Mouse (Mus musculus): ENCODE data around the gene Rxfp4. TPM values are rescaled to one million over a fixed set of nuclear protein-coding genes. Genes with fewer than 3 reads are reported as not detected.

The Rxfp4 gene
- total and polyA plus RNA-seq, 2 experiments from 2014 or later: not detected

- Histone ChIP-seq H3K4me2 (ENCODE audit: low read depth) (no peak overlapping the region), H3K27ac (ENCODE audit: low read depth, low read length) (0 out of 2 replicates have a peak overlapping the region, but pooled peaks have one; percentile 15), H3K9ac (no peak overlapping the region), H3K4me1 (ENCODE audit: insufficient read depth) (no peaks in the 10 kb centered on the region), H3K27me3 (ENCODE audit: insufficient read depth, low read length) (no peaks in the 10 kb centered on the region), H3K4me3 (ENCODE audit: low read depth, low read length) (no peak overlapping the region), H3K36me3 (ENCODE audit: insufficient read depth) (peaks cover 82% of the 10 kb centered on the region), H3K9me3 (ENCODE audit: low read length) (no peaks in the 10 kb centered on the region)
- DNase-seq (no peak), ATAC-seq (no peak)
- 87% methylated on average over 8 of the region's 8 CpGs for WGBS
- TF ChIP-seq CTCF (IDR thresholded peaks at IDR 0.05; ENCODE audit: low read depth): no peak
Observed at GRCm38 (mm10) chr3:88636555-88636986, 16.4 kb downstream of the Rxfp4 start.

GRCm38 (mm10) chr3:88635506-88636275, 17.3 kb downstream of the Rxfp4 start:
- H3K27ac ChIP-seq (ENCODE audit: low read depth, low read length): no peak overlapping the region
- no peak for TF ChIP-seq CTCF (IDR thresholded peaks at IDR 0.05; ENCODE audit: low read depth)
- no peaks in the 10 kb centered on the region for H3K9me3 ChIP-seq (ENCODE audit: low read length)
- no peak overlapping the region for H3K9ac ChIP-seq
- ATAC-seq: no peak
- H3K36me3 ChIP-seq (ENCODE audit: insufficient read depth): peaks cover 89% of the 10 kb centered on the region
- no peak for DNase-seq
- no peaks in the 10 kb centered on the region for H3K27me3 ChIP-seq (ENCODE audit: insufficient read depth, low read length)
- no peak overlapping the region for H3K4me3 ChIP-seq (ENCODE audit: low read depth, low read length)
- H3K4me1 ChIP-seq (ENCODE audit: insufficient read depth): no peaks in the 10 kb centered on the region
- H3K4me2 ChIP-seq (ENCODE audit: low read depth): no peak overlapping the region
- WGBS: 94% methylated on average over 19 of the region's 19 CpGs

- no peak overlapping the region for H3K4me3 ChIP-seq (ENCODE audit: low read depth, low read length)
- no peaks in the 10 kb centered on the region for H3K4me1 ChIP-seq (ENCODE audit: insufficient read depth)
- H3K36me3 ChIP-seq (ENCODE audit: insufficient read depth): peaks cover 87% of the 10 kb centered on the region
- TF ChIP-seq CTCF (IDR thresholded peaks at IDR 0.05; ENCODE audit: low read depth): no peak
- H3K4me2 ChIP-seq (ENCODE audit: low read depth): no peak overlapping the region
- H3K27me3 ChIP-seq (ENCODE audit: insufficient read depth, low read length): no peaks in the 10 kb centered on the region
- H3K27ac ChIP-seq (ENCODE audit: low read depth, low read length): no peak overlapping the region
- H3K9me3 ChIP-seq (ENCODE audit: low read length): no peaks in the 10 kb centered on the region
- no peak for ATAC-seq
- DNase-seq: no peak
- H3K9ac ChIP-seq: no peak overlapping the region
- 94% methylated on average over 10 of the region's 10 CpGs for WGBS
Observed at GRCm38 (mm10) chr3:88633056-88633455, 19.9 kb downstream of the Rxfp4 start.

- TF ChIP-seq CTCF (IDR thresholded peaks at IDR 0.05; ENCODE audit: low read depth): peak; percentile 65
- DNase-seq (no peak), ATAC-seq (peak; percentile 58; the same call in 1 of the 2 replicates)
- no peak overlapping the region for H3K4me3 ChIP-seq (ENCODE audit: low read depth, low read length)
- no peak overlapping the region for H3K4me2 ChIP-seq (ENCODE audit: low read depth)
- H3K4me1 ChIP-seq (ENCODE audit: insufficient read depth): no peaks in the 10 kb centered on the region
- peaks cover 81% of the 10 kb centered on the region for H3K36me3 ChIP-seq (ENCODE audit: insufficient read depth)
- 79% methylated on average over 12 of the region's 12 CpGs for WGBS
- no peaks in the 10 kb centered on the region for H3K27me3 ChIP-seq (ENCODE audit: insufficient read depth, low read length)
- no peak overlapping the region for H3K27ac ChIP-seq (ENCODE audit: low read depth, low read length)
- no peak overlapping the region for H3K9ac ChIP-seq
- H3K9me3 ChIP-seq (ENCODE audit: low read length): no peaks in the 10 kb centered on the region
Observed at GRCm38 (mm10) chr3:88631921-88632587, 20.9 kb downstream of the Rxfp4 start.

GRCm38 (mm10) chr3:88630849-88631341, 22.0 kb downstream of the Rxfp4 start:
- WGBS: 56% methylated on average over 6 of the region's 6 CpGs
- peaks cover 69% of the 10 kb centered on the region for H3K36me3 ChIP-seq (ENCODE audit: insufficient read depth)
- no peak overlapping the region; the same call in 1 of the 2 replicates for H3K27ac ChIP-seq (ENCODE audit: low read depth, low read length)
- no peak overlapping the region for H3K4me2 ChIP-seq (ENCODE audit: low read depth)
- H3K9ac ChIP-seq: no peak overlapping the region
- DNase-seq (no peak), ATAC-seq (no peak)
- no peaks in the 10 kb centered on the region for H3K9me3 ChIP-seq (ENCODE audit: low read length)
- H3K27me3 ChIP-seq (ENCODE audit: insufficient read depth, low read length): no peaks in the 10 kb centered on the region
- H3K4me3 ChIP-seq (ENCODE audit: low read depth, low read length): no peak overlapping the region
- no peak for TF ChIP-seq CTCF (IDR thresholded peaks at IDR 0.05; ENCODE audit: low read depth)
- H3K4me1 ChIP-seq (ENCODE audit: insufficient read depth): no peaks in the 10 kb centered on the region

GRCm38 (mm10) chr3:88630018-88630417, 22.9 kb downstream of the Rxfp4 start:
- no peak for TF ChIP-seq CTCF (IDR thresholded peaks at IDR 0.05; ENCODE audit: low read depth)
- Histone ChIP-seq H3K4me3 (ENCODE audit: low read depth, low read length) (no peak overlapping the region), H3K36me3 (ENCODE audit: insufficient read depth) (peaks cover 60% of the 10 kb centered on the region), H3K27me3 (ENCODE audit: insufficient read depth, low read length) (no peaks in the 10 kb centered on the region), H3K27ac (ENCODE audit: low read depth, low read length) (no peak overlapping the region), H3K4me1 (ENCODE audit: insufficient read depth) (peaks cover 3% of the 10 kb centered on the region; the same call in 1 of the 2 replicates), H3K4me2 (ENCODE audit: low read depth) (no peak overlapping the region), H3K9ac (no peak overlapping the region), H3K9me3 (ENCODE audit: low read length) (no peaks in the 10 kb centered on the region)
- ATAC-seq (0 out of 2 replicates have a peak, but pooled peaks have one; percentile 13), DNase-seq (no peak)
- WGBS: 80% methylated on average over 9 of the region's 9 CpGs

GRCm38 (mm10) chr3:88629244-88629643, 23.7 kb downstream of the Rxfp4 start:
- Histone ChIP-seq H3K4me2 (ENCODE audit: low read depth) (no peak overlapping the region), H3K4me3 (ENCODE audit: low read depth, low read length) (no peak overlapping the region), H3K9ac (no peak overlapping the region), H3K36me3 (ENCODE audit: insufficient read depth) (peaks cover 53% of the 10 kb centered on the region), H3K4me1 (ENCODE audit: insufficient read depth) (peaks cover 11% of the 10 kb centered on the region), H3K9me3 (ENCODE audit: low read length) (no peaks in the 10 kb centered on the region), H3K27ac (ENCODE audit: low read depth, low read length) (0 out of 2 replicates have a peak overlapping the region, but pooled peaks have one; percentile 21), H3K27me3 (ENCODE audit: insufficient read depth, low read length) (no peaks in the 10 kb centered on the region)
- no peak for TF ChIP-seq CTCF (IDR thresholded peaks at IDR 0.05; ENCODE audit: low read depth)
- WGBS: 74% methylated on average over 13 of the region's 13 CpGs
- ATAC-seq: peak; percentile 26; the same call in 1 of the 2 replicates
- no peak for DNase-seq

Data from forebrain, postnatal 0 days (tissue).